Mouse (Mus musculus) megakaryocyte progenitor cell, adult 5-6 weeks (primary cell): ENCODE data around the gene P2ry6. TPM values are rescaled to one million over a fixed set of nuclear protein-coding genes. Genes with fewer than 3 reads are reported as not detected.

Experiments used
- ATAC-seq: replicated peaks from 2 replicates; pipeline ENCODE4 v1.8.0; 2016; ENCODE audit warnings: mild to moderate bottlenecking, moderate TSS enrichment, inconsistent platforms; ENCODE audit not compliant: poor library complexity
- total RNA-seq, 2 experiments: library from RNA; stranded (forward) in 1 of 2; stranded (reverse) in 1 of 2; fragments of 157-497, 149-512 nt in 1 of 2; fragments of 200-1000 nt in 1 of 2; gene quantifications; 2 replicates each; pipeline versions ENCODE4 v1.2.3 to v1.2.4; 2015 to 2017

The P2ry6 gene
- total RNA-seq, 2 experiments from 2014 or later, result 0.04 to 0.49 TPM

DNA sequence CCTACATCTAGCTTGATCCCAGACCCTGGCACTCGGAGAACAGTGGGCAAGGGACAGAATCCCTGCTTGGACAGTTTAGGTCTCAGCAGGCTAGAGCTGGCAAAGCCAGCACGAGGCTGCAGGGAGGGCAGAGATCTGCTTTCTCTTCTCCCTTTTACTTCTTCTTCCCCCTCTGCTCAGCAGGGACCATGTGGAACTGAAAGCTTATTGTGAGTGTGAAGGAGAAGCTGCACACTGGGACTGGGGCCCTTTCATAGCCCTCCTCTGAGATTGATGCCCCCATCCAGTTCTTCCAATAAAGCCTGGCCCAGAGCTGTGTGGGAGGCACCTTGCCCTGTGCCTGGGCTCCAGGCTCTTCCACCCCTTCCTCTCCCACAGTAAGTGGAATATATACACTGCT is 30.1 kb downstream of the P2ry6 start:
- ATAC-seq, result peak; percentile 54

GRCm38 (mm10) chr7:100942789-100943615 is 31.4 kb downstream of the P2ry6 start:
- ATAC-seq, result peak; percentile 96

DNA sequence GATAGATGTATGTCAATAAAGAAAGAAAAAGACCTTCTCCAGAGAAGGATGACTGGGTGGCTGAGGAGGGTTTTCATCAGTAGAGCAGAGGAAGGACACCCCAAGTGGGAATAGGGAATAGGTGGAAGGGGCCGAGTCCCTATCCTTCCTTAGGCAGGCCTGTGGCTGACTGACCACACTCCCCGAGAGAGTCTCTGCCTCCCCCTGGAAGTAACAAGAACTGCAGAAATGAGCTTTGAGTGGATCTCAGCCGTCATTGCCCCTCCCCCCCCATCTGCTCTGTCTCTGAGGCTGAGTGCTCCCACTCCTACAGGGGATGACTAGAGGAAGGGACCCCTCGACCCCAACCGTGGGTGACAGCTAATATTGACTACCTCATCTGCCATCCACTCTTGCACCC is 33.3 kb downstream of the P2ry6 start:
- ATAC-seq, result no peak

DNA sequence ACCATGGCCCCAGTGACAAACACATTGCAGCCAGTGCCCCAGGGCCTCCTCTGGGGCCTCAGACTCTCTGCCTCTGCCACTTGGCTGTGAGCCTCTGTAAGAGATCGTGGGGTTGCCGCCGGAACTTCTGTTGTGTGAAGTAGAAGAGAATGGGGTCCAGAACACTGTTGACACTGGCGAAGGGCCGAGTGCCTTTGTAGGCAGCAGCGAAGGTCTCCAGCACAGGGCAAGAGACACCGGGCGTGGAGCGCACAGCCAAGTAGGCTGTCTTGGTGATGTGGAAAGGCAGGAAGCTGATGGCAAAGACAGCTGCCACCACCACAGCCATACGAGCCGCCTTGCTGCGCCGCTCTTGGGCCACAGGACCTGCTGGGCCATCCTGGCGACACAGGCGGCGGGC is 36.3 kb downstream of the P2ry6 start:
- ATAC-seq, result no peak

GRCm38 (mm10) chr7:100937481-100937880 is 37.0 kb downstream of the P2ry6 start:
- no peak for ATAC-seq

GRCm38 (mm10) chr7:100933520-100933919 is 40.9 kb downstream of the P2ry6 start:
- no peak for ATAC-seq

DNA sequence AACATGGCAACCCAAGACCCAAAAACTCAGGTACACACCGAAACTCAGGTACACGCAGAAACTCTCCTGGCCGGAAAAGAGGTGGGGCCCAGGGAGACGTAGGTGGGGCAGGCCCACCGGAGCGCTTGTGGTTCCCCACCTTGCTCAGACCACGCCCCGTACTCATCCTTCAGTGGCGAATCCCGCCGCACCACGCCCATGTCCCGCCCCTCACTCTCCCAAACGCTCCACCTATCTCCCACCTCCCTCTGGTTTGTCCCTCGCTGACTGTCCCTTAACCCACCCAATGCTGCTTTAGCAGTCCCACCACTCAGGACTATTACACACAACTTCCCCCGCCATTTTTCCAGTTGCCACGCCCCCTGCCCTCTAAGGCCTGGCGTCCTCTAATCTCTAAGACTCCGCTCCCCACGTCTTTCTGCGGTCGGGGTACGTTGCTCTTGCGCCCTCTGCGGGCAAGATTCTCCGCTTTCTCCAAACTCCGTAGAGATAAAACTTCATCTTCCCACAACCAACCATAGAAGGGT is 41.9 kb downstream of the P2ry6 start:
- ATAC-seq, result peak; percentile 94

GRCm38 (mm10) chr7:100931926-100932480 is 42.4 kb downstream of the P2ry6 start, which contains the start of gene Arhgef17:
TSS of gene Arhgef17 (minus strand) at chr7:100932107.
- ATAC-seq, result no peak

GRCm38 (mm10) chr7:100931316-100931925 is 43.0 kb downstream of the P2ry6 start:
- ATAC-seq, result no peak

DNA sequence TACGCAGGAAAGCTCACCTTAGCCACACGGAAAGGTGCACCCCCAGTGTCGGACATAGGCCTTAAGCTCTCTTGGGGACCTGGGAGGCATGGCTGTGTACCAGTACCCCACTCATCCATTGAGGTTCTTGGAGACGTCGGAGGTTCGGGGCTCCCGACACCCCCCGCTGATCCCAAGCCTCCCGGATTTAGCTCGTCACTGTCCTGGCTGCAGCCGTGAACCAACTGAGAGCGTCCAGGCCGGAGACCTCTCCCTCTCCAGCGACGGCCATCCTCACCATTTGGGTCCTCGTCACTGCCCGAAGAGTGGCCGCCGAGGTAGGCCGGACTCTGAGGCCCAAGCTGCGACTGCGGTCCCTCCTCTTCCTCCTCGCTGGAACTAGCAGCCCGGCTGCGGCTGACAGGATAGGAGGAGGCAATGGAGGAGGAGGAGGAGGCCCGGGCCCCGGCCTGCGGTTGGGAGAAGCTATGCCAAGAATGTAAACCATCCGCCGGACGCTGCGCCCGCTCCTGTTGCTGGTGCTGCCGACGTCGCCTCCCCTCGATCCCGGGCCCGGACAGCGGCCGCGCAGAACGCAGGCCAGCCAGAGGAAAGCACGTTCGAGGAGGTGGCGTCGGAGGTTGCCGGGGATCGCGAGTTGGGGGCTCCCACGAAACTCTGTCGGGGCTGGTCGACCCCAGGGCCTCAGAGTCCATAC is 43.7 kb downstream of the P2ry6 start:
- peak; percentile 20; the same call in 1 of the 2 replicates for ATAC-seq

DNA sequence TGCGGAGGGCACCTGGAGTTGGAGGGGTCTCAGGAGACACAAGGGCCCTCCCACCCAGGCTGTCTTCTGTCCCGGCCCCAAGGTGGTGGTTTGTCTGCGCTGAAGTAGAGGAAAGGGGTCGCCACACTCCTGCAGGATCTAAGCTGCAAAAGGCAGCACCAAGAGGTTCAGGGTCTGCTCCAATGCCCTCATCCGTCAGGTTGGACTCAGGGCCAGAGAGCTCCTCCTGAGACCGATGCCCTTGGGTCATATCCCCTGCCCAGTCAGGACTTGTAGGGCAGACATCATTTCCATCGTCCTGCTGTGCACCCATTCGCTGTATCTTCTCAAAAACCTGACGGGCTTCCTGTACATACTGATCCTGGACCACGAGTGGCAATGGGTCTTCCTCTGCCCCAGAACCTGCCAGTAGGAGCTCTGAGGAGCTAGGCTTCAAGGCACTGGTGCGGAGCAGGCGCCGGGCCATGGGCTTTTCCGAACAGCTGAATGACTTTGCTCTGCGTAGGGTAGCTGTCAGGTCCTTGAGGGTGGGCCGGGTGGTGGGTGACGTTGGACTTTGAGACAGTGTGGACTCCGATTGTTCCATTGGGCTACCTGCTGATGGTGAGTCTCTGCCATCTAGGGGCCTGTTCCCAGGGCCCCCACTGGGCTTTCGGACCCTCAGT is 44.7 kb downstream of the P2ry6 start:
- no peak for ATAC-seq

GRCm38 (mm10) chr7:100928456-100928855 is 46.0 kb downstream of the P2ry6 start:
- no peak for ATAC-seq

DNA sequence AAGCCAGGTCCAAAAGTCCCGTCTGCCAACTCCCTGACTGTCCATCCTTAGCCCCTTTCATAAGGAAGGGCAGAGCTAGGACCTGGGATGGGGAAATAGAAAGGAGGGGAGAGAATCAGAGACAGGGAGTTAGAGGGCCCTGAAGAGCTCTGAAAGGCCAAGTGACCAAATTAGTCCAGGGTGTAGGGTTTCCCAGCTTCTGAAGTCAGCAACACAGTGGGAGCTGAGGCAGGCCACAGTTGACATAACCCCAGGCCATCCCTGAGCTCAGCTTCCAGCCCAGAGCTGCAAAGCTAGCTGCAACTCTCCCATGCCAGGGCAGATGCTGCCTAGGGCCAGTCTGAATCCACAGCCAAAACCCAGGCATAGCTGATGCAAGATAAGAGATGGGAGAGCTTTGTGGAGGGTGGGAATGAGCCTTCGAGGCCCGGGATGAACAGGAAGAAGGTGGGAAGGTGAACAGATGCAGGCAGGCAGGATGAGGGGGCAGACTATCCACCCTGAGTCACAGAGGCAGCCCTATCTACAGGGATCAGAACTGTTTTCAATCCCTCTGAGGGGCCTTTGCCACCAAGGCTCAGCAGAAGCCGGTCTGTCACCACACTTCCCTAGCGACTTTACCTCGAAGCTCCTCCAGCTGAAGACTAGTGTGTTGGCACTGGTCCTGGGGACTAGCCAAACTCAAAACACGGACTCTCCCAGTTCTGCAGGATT is 47.0 kb downstream of the P2ry6 start:
- no peak for ATAC-seq

DNA sequence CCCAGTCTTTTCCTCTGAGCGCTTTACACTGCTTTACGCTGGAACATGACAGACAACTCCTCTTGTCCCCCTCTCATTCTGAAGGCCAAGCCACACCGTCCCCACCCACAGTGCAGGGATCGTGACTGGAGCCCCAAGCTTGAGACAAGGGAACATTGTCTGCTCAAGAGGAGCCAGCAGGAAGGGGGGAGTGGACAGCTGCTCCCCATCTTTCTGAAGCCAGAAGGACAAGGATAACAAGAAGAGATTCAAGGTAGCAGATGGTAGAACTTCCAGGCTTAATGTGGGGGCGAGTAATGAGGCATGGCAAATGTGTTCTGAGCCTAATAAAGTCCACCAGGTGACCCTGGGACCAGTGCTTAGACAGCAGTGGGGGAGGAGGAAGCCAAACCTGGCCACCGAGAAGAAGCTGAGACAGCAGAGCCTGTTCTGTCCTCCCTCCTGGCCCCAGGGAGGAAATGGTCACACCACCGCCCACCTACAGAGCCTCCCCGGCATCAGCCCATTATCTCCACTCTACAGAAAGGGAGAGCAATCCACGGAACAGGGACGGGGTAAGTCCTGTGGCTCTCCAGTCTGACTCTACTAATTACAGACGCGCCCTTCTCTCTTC is 48.0 kb downstream of the P2ry6 start:
- ATAC-seq, result no peak

DNA sequence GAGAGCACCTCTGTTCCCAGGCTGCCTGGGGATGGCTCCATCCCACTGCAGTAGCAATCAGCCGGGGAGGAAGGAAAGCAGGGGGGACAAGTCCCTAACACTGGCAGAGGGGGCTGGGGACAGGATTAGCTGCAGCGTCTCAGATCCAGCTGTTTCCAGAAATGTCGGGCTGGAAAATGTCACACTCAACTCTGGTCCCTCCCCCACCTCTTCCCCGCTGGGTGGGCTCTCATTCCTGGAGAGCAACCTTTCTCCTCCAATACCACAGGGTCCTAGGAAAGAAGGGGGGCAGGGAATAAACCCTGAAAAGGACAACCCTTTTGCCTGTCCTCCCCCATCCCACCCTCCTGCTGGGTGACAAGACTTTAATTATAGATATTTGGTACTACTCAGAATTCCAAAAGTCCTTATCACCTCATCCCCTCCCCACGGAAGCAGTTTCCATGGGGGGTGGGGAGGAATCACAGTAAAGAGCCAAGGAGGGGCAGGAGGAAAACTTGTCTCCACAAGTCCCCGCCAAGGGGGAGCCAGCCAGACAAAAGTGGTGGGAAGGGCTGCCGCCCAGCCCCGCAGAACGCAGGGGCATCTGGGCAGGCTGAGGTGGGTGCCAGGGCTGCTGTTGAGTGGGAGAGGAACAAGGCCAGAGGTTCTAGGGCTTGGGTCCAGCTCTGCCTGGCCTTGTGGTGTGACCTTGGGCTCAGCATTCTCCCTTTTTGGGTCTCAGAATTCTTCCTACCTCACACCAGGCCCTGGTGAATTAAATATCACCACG is 49.6 kb downstream of the P2ry6 start:
- ATAC-seq, result no peak

DNA sequence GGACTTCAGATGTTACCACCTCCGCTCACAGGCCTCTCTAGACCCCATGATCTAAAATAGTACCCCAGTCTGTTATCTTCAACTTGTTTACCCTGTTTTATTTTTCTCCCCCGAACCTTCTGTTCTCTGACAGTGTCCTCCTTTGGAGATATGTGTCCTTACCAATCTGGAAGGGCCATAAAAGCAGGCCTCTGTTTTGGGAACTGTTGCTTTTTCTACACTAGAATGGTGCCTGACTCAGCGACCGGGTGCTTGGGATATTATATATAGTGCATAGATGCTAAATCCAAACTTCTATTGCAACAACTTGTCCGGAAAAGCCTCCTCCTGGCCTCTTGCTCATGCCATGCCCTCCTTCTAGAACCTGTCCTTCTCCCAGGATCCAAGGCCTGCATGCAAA is 50.2 kb downstream of the P2ry6 start:
- no peak for ATAC-seq

DNA sequence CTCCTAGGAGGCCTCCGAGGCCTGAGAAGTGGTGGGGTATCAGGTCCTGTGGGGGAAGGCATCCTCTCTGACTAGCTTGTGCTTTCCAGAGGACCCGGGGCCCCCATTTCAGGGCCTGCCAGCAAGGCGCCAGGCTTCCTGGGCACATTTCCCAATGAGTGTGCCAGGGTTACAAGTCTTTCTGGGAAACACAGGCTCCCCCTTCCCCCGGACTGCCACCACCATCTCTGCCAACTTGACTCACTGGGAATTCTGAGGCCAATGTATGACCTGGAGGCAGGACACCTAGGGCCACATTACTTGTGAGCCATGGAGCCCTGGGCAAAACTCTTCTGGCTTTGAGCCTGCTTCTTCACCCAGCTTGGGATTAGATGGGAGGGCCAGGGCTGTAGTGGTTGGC is 51.5 kb downstream of the P2ry6 start:
- no peak for ATAC-seq

GRCm38 (mm10) chr7:100921289-100921688 is 53.2 kb downstream of the P2ry6 start:
- no peak for ATAC-seq

GRCm38 (mm10) chr7:100919809-100920107 is 54.7 kb downstream of the P2ry6 start:
- ATAC-seq, result no peak
